Mouse (Mus musculus) testis, adult 2 months (tissue): Measurements from ENCODE around the gene Hyou1. TPM values are rescaled to one million over a fixed set of nuclear protein-coding genes. Genes with fewer than 3 reads are reported as not detected.

Experiments
- H3K27ac ChIP-seq: fragments of 200-500 bp; 2 replicates; pipeline ENCODE4 v1.5.1; 2012; ENCODE audit warnings: low read depth, low read length; ENCODE audit not compliant: control insufficient read depth, insufficient read depth
- H3K27me3 ChIP-seq: fragments of 200-500 bp; 2 replicates; pipeline ENCODE4 v1.6.1; 2012; ENCODE audit warnings: mild to moderate bottlenecking, low read length, moderate library complexity; ENCODE audit not compliant: control insufficient read depth, insufficient read depth
- H3K36me3 ChIP-seq: fragments of 200-500 bp; 2 replicates; pipeline ENCODE4 v1.6.1; 2012; ENCODE audit warnings: mild to moderate bottlenecking, low read length; ENCODE audit not compliant: control insufficient read depth, insufficient read depth
- H3K4me1 ChIP-seq: fragments of 200-500 bp; 2 replicates; pipeline ENCODE4 v1.6.1; 2012; ENCODE audit warnings: low read length; ENCODE audit not compliant: control insufficient read depth, insufficient read depth
- H3K4me3 ChIP-seq: fragments of 200-500 bp; 2 replicates; pipeline ENCODE4 v1.5.1; 2012; ENCODE audit warnings: low read depth, mild to moderate bottlenecking, low read length, moderate library complexity, mixed read lengths; ENCODE audit not compliant: control insufficient read depth
- CTCF ChIP-seq: fragments of 200-500 bp; IDR thresholded peaks from 2 replicates; pipeline ENCODE4 v1.5.1; 2012; ENCODE audit warnings: low read depth, mild to moderate bottlenecking, inconsistent platforms, low read length, moderate library complexity; ENCODE audit not compliant: control insufficient read depth, insufficient read depth, insufficient replicate concordance
- POLR2A ChIP-seq: fragments of 200-500 bp; IDR thresholded peaks from 2 replicates; pipeline ENCODE4 v1.6.1; 2012; ENCODE audit warnings: low read depth, mild to moderate bottlenecking, inconsistent platforms, low read length, moderate library complexity; ENCODE audit not compliant: control insufficient read depth
- polyA plus RNA-seq: library from polyadenylated mRNA; depleted of rRNA; stranded (reverse); fragments of >200 nt; gene quantifications from 2 replicates; pipeline ENCODE4 v1.2.3, GENCODE M21; 2012; rRNA removed

The Hyou1 gene
- polyA plus RNA-seq, 1 experiment: 99.9 TPM

DNA sequence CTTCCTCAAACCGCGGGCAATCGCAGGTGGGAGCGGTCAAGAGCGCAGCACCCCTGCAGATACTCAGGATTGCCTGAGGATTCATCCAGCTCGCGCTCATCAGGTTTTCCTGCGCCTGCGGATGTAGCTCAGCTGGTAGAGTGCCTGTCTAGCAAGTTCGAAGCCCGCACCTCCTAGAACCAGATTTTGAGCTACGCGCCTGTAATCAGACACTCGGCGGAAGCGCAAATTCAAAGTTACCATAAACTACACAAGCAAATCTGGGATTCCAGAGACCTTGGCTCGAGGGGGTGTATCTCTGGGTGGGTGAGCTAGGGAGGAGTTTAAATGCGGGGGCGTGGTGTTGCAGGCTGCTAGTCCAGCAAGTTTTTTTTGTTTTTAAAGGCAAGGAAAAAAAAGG, 61.7 kb downstream of the Hyou1 start, which contains the start of gene Foxr1:
TSS of gene Foxr1 (minus strand) at position 176 of the 400 bp plus-strand sequence.
- Histone ChIP-seq H3K4me1 (peaks cover 5% of the 10 kb centered on the region; the same call in 1 of the 2 replicates), H3K27me3 (no peaks in the 10 kb centered on the region), H3K4me3 (peak within 1 kb of the TSS; percentile 71), H3K36me3 (no peaks in the 10 kb centered on the region), H3K27ac (no peak within 1 kb of the TSS)
- TF ChIP-seq POLR2A (no peak), CTCF (no peak)

Other genes with a start within 250 kb of the Hyou1 start
- gene Mcam, start 245.0 kb upstream of the Hyou1 start, polyA plus RNA-seq: 14.1 and 14.3 TPM in 2 replicates
- 45.5 and 47.9 TPM in 2 replicates for gene Cbl, start 145.4 kb upstream of the Hyou1 start, polyA plus RNA-seq
- 0.61 and 0.69 TPM in 2 replicates for gene Ccdc153, start 138.8 kb upstream of the Hyou1 start, polyA plus RNA-seq
- gene Pdzd3, start 128.0 kb upstream of the Hyou1 start, polyA plus RNA-seq: 0.11 TPM in 1 of 2 replicates, not detected in the other
- gene Nlrx1, start 110.9 kb upstream of the Hyou1 start, polyA plus RNA-seq: 1.3 and 1.6 TPM in 2 replicates
- 0.58 and 0.89 TPM in 2 replicates for gene Abcg4, start 90.9 kb upstream of the Hyou1 start, polyA plus RNA-seq
- 13.1 and 16.0 TPM in 2 replicates for gene Hinfp, start 73.8 kb upstream of the Hyou1 start, polyA plus RNA-seq
- 16.4 and 20.7 TPM in 2 replicates for gene C2cd2l, start 59.2 kb upstream of the Hyou1 start, polyA plus RNA-seq
- gene Dpagt1, start 53.5 kb upstream of the Hyou1 start, polyA plus RNA-seq: 6.5 and 6.7 TPM in 2 replicates
- gene H2afx, start 44.8 kb upstream of the Hyou1 start, polyA plus RNA-seq: 107 TPM in 2 replicates
- 18.2 and 19.3 TPM in 2 replicates for gene Hmbs, start 35.3 kb upstream of the Hyou1 start, polyA plus RNA-seq
- 19.2 and 19.4 TPM in 2 replicates for gene Vps11, start 17.8 kb upstream of the Hyou1 start, polyA plus RNA-seq
- 14.1 and 14.7 TPM in 2 replicates for gene Slc37a4, start 17.4 kb downstream of the Hyou1 start, polyA plus RNA-seq
- gene Rps25, start 27.6 kb downstream of the Hyou1 start, polyA plus RNA-seq: 194 and 199 TPM in 2 replicates
- 40.0 and 41.8 TPM in 2 replicates for gene Trappc4, start 28.1 kb downstream of the Hyou1 start, polyA plus RNA-seq
- gene Ccdc84, start 39.1 kb downstream of the Hyou1 start, polyA plus RNA-seq: 10.9 TPM in 2 replicates
- gene Foxr1, start 61.6 kb downstream of the Hyou1 start, polyA plus RNA-seq: 1.5 and 2.0 TPM in 2 replicates
- gene Upk2, start 75.5 kb downstream of the Hyou1 start, polyA plus RNA-seq: 2.2 and 4.3 TPM in 2 replicates
- 8.4 and 9.1 TPM in 2 replicates for gene Bcl9l, start 103.3 kb downstream of the Hyou1 start, polyA plus RNA-seq
- 8.6 and 11.2 TPM in 2 replicates for gene Cxcr5, start 182.4 kb downstream of the Hyou1 start, polyA plus RNA-seq
- 9.0 and 11.7 TPM in 2 replicates for gene Ddx6, start 225.4 kb downstream of the Hyou1 start, polyA plus RNA-seq